In genomic region chr4:150549989-150550716, GRCm38 (mm10) we compare ENCODE assay signal across 12 mouse cellular contexts.
A peak's percentile ranks its signal among the peaks of the same experiment; 100 is the strongest.
DNase-seq lines count a peak whose midpoint lies in the region; ATAC-seq and TF ChIP-seq lines count a peak whose summit lies in the region.
"Had no signal": no experiment of that assay in that cellular context is flagged by ENCODE, and none has a peak within 500 bp of the region (broad histone marks: within the 10 kb centered on the region; RNA-seq: fewer than 3 reads in every experiment).

No protein-coding gene starts in this region.

- H3K4me3 ChIP-seq in heart, embryonic 10.5 days, result no peak overlapping the region
- no peak overlapping the region for H3K4me3 ChIP-seq in hindbrain, postnatal 0 days (ENCODE audit: low read length)
- no peak overlapping the region for H3K4me3 ChIP-seq in hindbrain, embryonic 14.5 days (replicated peaks; ENCODE audit: low read length)
- H3K4me3 ChIP-seq in lung, embryonic 16.5 days (ENCODE audit: low read length), result no peak overlapping the region
- H3K4me3 ChIP-seq: stomach, embryonic 15.5 days had no signal

- H3K4me2 ChIP-seq in hindbrain, postnatal 0 days (ENCODE audit: low read depth, low read length), result no peak overlapping the region
- no peak overlapping the region for H3K4me2 ChIP-seq in hindbrain, embryonic 14.5 days (replicated peaks)
- no peak overlapping the region for H3K4me2 ChIP-seq in lung, embryonic 16.5 days (ENCODE audit: low read depth, low read length)
- H3K4me2 ChIP-seq: stomach, embryonic 15.5 days had no signal

- H3K4me1 ChIP-seq in heart, embryonic 10.5 days, result peaks cover 42% of the 10 kb centered on the region
- H3K4me1 ChIP-seq in hindbrain, postnatal 0 days (ENCODE audit: insufficient read depth, low read length), result 0 out of 2 replicates have a peak, but pooled peaks cover 4% of the 10 kb centered on the region
- no peaks in the 10 kb centered on the region for H3K4me1 ChIP-seq in hindbrain, embryonic 14.5 days (replicated peaks; ENCODE audit: control insufficient read depth, insufficient read depth, low read length)
- H3K4me1 ChIP-seq in lung, embryonic 16.5 days (replicated peaks; ENCODE audit: control insufficient read depth, insufficient read depth, low read length), result peaks cover 21% of the 10 kb centered on the region

- H3K9ac ChIP-seq in hindbrain, postnatal 0 days (replicated peaks; ENCODE audit: low read length), result no peak overlapping the region
- H3K9ac ChIP-seq in hindbrain, embryonic 14.5 days, result no peak overlapping the region
- H3K9ac ChIP-seq in lung, embryonic 16.5 days (ENCODE audit: low read length), result no peak overlapping the region
- H3K9ac ChIP-seq: stomach, embryonic 15.5 days had no signal

- DNase-seq in heart, embryonic 10.5 days (ENCODE audit: low spot score), result no peak
- DNase-seq in heart, adult 9 months (ENCODE audit: low spot score in 2 of 2), result no peak
- no peak for DNase-seq in hindbrain, postnatal 0 days (ENCODE audit: low spot score)
- no peak for DNase-seq in hindbrain, embryonic 14.5 days (ENCODE audit: low spot score)
- DNase-seq in lung, postnatal 14 days, result no peak
- peak; percentile 43 for DNase-seq in lung, postnatal 10 days
- DNase-seq: cerebellum, postnatal 25 days; retina, postnatal 1 day had no signal

- no peaks in the 10 kb centered on the region for H3K27me3 ChIP-seq in heart, embryonic 10.5 days (ENCODE audit: insufficient read depth, poor library complexity, severe bottlenecking)
- no peaks in the 10 kb centered on the region for H3K27me3 ChIP-seq in hindbrain, postnatal 0 days (ENCODE audit: insufficient read depth, low read length)
- H3K27me3 ChIP-seq in hindbrain, embryonic 14.5 days (ENCODE audit: control insufficient read depth, insufficient read depth, low read length), result no peaks in the 10 kb centered on the region
- H3K27me3 ChIP-seq in lung, embryonic 16.5 days (ENCODE audit: control insufficient read depth, insufficient read depth, low read depth, low read length), result no peaks in the 10 kb centered on the region
- H3K27me3 ChIP-seq: stomach, embryonic 15.5 days had no signal

- H3K9me3 ChIP-seq in heart, embryonic 10.5 days, result no peaks in the 10 kb centered on the region
- no peaks in the 10 kb centered on the region for H3K9me3 ChIP-seq in hindbrain, postnatal 0 days (ENCODE audit: low read length)
- H3K9me3 ChIP-seq in hindbrain, embryonic 14.5 days (ENCODE audit: control insufficient read depth, low read length), result no peaks in the 10 kb centered on the region
- H3K9me3 ChIP-seq in lung, embryonic 16.5 days (ENCODE audit: control insufficient read depth, low read length), result no peaks in the 10 kb centered on the region
- H3K9me3 ChIP-seq: stomach, embryonic 15.5 days had no signal

- H3K36me3 ChIP-seq in heart, embryonic 10.5 days, result peaks cover 26% of the 10 kb centered on the region
- H3K36me3 ChIP-seq in hindbrain, postnatal 0 days (ENCODE audit: insufficient read depth, low read length), result no peaks in the 10 kb centered on the region
- H3K36me3 ChIP-seq in hindbrain, embryonic 14.5 days (replicated peaks; ENCODE audit: control insufficient read depth, insufficient read depth), result peaks cover 17% of the 10 kb centered on the region
- H3K36me3 ChIP-seq in lung, embryonic 16.5 days (ENCODE audit: control insufficient read depth, insufficient read depth, low read length), result no peaks in the 10 kb centered on the region

- ATAC-seq in hindbrain, postnatal 0 days, result peak; percentile 66
- ATAC-seq in hindbrain, embryonic 14.5 days (ENCODE audit: low FRiP score), result no peak
- ATAC-seq in lung, embryonic 16.5 days (ENCODE audit: low read depth), result peak; percentile 87
- no peak for ATAC-seq in megakaryocyte-erythroid progenitor cell, adult 5-6 weeks (replicated peaks; ENCODE audit: low FRiP score, low TSS enrichment, poor library complexity, severe bottlenecking)

- peak overlapping the region; percentile 75 for H3K27ac ChIP-seq in heart, embryonic 10.5 days
- H3K27ac ChIP-seq in hindbrain, postnatal 0 days, result no peak overlapping the region; the same call in 1 of the 2 replicates
- no peak overlapping the region for H3K27ac ChIP-seq in hindbrain, embryonic 14.5 days
- peak overlapping the region; percentile 63 for H3K27ac ChIP-seq in lung, embryonic 16.5 days (ENCODE audit: low read length)
- H3K27ac ChIP-seq: macrophage; stomach, embryonic 15.5 days had no signal

- no peak for TF ChIP-seq CTCF in hindbrain, postnatal 0 days (IDR thresholded peaks at IDR 0.05; ENCODE audit: low read depth)

- WGBS in heart, embryonic 10.5 days, result 68% methylated on average over 12 of the region's 12 CpGs
- 68% methylated on average over 12 of the region's 12 CpGs for WGBS in hindbrain, postnatal 0 days
- 86% methylated on average over 12 of the region's 12 CpGs for WGBS in hindbrain, embryonic 14.5 days
- 52% methylated on average over 12 of the region's 12 CpGs for WGBS in lung, embryonic 16.5 days

Comparison
In these comparisons a context has a peak if more than half of its experiments do, and no peak if none do; other contexts are left out.
1. ATAC-seq: peak in hindbrain, postnatal 0 days (single experiment) and lung, embryonic 16.5 days (single experiment); none in hindbrain, embryonic 14.5 days (single experiment) and megakaryocyte-erythroid progenitor cell, adult 5-6 weeks (single experiment).
2. H3K27ac ChIP-seq: peak in heart, embryonic 10.5 days (single experiment) and lung, embryonic 16.5 days (single experiment); none in hindbrain, postnatal 0 days (single experiment) and hindbrain, embryonic 14.5 days (single experiment).